Mouse (Mus musculus) skeletal muscle tissue, adult 2 months (tissue): ENCODE results near the gene Adh6a.
"Not testable (repeated sequence)": the region's sequence is repeated elsewhere in the genome, so short reads cannot be mapped to it uniquely, and the experiment has no call there.

Experiments used
- DNase-seq: peaks from one replicate; pipeline ENCODE4 v3.0.0-alpha.2; 2012; ENCODE audit warnings: low read depth, low spot score

Adh6a gene

DNA sequence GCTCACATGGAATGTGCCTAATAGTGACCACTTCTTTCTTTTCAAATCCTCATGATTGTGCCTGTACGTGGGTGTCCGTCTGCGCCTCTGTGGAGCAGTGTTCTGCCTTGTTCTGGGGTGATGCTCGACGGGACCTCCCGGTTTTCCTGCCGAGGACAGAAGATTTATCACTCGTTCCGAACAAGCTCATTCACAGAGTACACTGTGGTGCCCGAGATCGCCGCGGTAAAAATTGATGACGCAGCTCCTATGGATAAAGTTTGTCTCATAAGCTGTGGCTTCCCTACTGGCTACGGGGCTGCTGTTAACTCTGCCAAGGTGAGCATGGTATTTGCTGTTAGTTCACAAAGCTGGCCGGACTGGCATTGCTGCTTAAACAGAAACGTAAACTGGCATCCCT, 11.9 kb downstream of the Adh6a start:
- DNase-seq = no peak

- DNase-seq = no peak
Measured at GRCm38 (mm10) chr3:138325466-138325865, 12.4 kb downstream of the Adh6a start.

GRCm38 (mm10) chr3:138333910-138334309, 20.8 kb downstream of the Adh6a start:
- DNase-seq = no peak

- DNase-seq = no peak
Measured at GRCm38 (mm10) chr3:138334320-138334719, 21.2 kb downstream of the Adh6a start.

- no peak for DNase-seq
Measured at GRCm38 (mm10) chr3:138335566-138335965, 22.5 kb downstream of the Adh6a start.

- no peak for DNase-seq
Measured at GRCm38 (mm10) chr3:138336104-138336754, 23.1 kb downstream of the Adh6a start.

GRCm38 (mm10) chr3:138341471-138341870, 28.4 kb downstream of the Adh6a start, which contains the start of gene Adh6b:
Gene Adh6b, plus strand, starts transcription at chr3:138341775.
- no peak for DNase-seq

DNA sequence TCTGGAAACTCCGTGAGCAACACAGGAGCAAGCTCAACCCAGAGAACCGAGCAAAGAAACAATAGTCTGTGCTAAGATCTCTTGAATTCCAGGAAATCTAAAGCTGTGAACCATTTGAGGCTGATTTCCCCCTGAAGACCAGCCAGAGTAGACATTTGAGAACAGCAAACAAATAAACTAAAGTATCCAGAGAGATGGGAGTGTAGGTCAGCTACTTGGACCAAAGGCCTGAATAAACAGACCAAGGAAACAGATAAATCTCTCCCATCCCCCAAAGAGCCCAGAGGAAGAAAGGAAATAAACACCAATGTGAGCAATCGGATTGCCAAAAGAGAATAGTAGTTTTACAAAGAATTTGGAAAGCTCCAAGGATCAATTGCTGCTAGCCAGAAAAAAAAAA, 34.0 kb downstream of the Adh6a start:
- DNase-seq = peak; percentile 17

GRCm38 (mm10) chr3:138352012-138352809, 39.1 kb downstream of the Adh6a start:
- DNase-seq = no peak

DNA sequence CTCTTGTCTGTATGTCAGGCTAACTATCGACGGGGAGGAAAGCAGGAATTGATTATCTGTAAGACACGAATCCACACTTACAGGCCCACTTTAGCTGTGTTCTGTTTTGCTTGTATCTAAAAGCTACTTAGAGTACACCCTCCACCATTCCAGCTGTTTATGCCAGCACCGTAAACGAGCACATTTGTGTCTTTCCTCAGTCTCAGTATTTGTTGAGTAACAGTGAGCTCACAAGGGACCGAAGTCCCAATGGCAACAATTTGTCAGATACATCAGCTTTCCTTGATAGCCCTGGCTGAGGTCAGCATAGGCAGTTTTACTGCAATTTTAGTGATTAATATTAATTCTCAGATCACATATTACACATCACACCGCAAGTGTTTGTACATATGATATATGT, 45.8 kb downstream of the Adh6a start:
- DNase-seq = no peak

GRCm38 (mm10) chr3:138360721-138361120, 47.6 kb downstream of the Adh6a start:
- no peak for DNase-seq

GRCm38 (mm10) chr3:138362920-138363319, 49.8 kb downstream of the Adh6a start:
- no peak for DNase-seq

DNA sequence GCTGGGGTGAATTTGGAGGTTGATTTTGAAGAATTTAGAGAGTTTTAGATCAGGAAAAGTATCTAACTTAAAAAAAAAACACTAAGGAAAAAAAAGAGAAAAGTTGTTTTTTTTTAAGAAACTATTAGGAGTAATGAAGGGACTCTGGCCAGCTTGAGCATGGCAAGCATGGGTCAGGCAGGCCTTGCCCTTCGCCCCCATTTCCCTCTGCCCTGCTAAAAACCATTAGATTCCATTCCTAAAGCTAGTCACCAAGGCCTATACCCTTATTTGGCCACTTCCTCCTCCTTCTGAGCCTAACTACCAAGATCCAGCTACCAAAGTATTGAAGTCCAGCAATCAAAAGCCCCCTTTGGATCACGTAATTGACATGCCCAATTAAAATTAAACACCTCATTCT, 53.1 kb downstream of the Adh6a start:
- no peak for DNase-seq

DNA sequence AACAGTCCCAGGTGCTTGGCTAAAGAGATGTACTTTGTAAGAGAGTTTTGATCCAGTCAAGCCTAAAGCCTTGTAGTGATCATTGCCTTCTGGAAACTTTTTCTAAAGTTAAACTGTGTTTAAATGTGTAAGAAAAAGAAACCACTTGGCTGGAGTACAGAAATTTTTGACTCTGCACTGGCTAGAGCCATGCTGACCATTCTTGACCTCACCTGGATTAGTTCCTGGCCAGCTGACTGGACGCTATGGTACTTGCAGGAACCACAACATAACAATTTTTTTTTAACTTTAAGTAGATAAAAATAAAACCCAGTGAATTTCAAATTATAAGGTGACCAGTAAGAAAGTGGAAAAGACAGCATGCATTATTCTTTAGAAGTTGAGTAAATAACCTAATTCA, 56.5 kb downstream of the Adh6a start:
- no peak for DNase-seq

GRCm38 (mm10) chr3:138370289-138370688, 57.2 kb downstream of the Adh6a start:
- not testable (repeated sequence) for DNase-seq

DNA sequence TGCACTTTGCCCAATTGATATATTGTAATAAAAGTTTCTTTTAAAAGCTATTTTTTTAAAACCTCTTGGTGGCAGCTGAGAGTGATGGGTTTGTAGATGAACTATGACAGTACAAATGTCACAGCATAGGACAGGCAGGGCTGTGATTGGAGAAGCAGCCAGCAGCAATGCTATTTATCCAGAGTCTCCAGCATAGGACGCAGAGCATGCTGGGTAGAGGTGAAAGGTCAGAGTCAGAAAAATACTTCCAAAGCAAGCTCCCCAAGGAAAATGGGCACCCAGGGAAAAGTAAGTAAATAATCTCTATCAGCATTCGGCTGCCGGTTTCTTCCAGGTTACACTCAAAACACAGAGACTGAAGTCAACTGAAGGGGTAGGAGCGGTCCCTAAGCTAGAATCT, 60.8 kb downstream of the Adh6a start:
- no peak for DNase-seq

DNA sequence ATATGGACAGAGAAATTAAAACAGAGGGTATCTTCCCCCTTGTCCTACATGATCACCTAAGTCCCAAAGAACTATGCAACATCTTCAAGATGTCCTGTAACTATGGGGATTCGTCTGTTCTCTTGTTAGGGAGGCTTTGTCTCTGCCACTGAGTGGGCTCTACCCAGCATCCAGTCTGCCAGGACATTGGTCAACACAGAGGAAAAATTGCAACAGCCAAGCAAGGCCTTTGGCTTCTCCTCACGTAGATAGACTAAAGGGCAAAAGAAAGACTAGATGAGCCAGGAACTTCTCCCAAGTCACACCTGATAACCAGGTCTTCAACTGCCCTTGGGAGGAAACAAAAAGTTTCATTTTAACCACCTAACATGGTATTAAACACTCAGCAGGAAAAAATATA, 62.1 kb downstream of the Adh6a start:
- DNase-seq = no peak
